Mouse (Mus musculus) megakaryocyte, embryonic 14.5 days (primary cell): Measurements from ENCODE around the gene Tead1.

Experiments used
- FLI1 ChIP-seq: IDR thresholded peaks from 2 replicates; pipeline ENCODE4 v1.6.1; 2012; ENCODE audit warnings: low read length, inconsistent platforms, mixed read lengths
- GATA1 ChIP-seq: IDR thresholded peaks from 3 replicates; pipeline ENCODE4 v1.6.1; 2012; ENCODE audit warnings: mixed read lengths, low read length, inconsistent platforms, borderline replicate concordance

DNA sequence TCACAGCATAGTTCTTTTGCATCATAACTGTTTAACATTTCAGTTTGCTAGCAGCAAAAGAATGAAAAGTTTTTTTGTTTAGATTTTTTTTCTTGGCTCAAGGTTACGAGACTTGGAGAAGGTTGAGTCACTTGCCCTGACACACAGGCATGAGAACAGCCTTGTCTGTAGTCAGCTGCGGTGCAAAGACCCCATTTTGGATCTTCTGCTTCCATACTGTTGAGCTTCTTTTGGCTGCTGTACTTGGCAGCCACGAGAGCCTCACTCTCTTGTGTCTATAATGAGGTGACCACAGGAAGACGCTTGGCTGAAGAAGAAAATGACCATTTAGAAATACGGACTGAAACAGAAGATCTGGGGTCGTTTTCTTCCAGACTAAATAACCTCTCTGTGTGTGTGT is 159.0 kb downstream of the Tead1 start:
- no peak for TF ChIP-seq GATA1
- no peak for TF ChIP-seq FLI1
